ENCODE assay signal across 9 mouse cellular contexts in the genomic region with DNA sequence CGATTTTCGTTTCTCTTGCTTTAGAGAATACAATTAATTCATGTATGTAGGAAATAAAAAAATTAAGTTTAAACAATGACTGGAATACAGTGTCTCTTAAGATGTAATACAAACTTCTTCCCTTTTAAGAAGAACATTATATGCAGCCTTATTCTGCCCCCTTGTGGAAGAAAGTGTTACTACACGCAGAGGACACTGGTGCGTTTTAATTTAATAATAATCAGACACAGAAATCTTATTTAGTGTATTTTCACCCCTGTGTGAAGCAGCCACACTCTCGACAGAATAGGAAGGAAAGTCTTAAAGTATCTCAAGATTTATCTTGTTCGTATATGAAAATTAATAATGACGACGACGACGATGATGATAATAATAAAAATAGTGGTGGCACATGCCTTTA. TPM values are rescaled to one million over a fixed set of nuclear protein-coding genes. Genes with fewer than 3 reads are reported as not detected.
DNase-seq lines count a peak whose midpoint lies in the region; ATAC-seq lines count a peak whose summit lies in the region.
"Had no signal": no experiment of that assay in that cellular context is flagged by ENCODE, and none has a peak within 500 bp of the region (broad histone marks: within the 10 kb centered on the region; RNA-seq: fewer than 3 reads in every experiment).

No protein-coding gene starts in this region.

- no peaks in the 10 kb centered on the region for H3K36me3 ChIP-seq in kidney, embryonic 15.5 days
- H3K36me3 ChIP-seq: midbrain, embryonic 12.5 days had no signal

- no peaks in the 10 kb centered on the region for H3K9me3 ChIP-seq in kidney, embryonic 15.5 days (replicated peaks)
- H3K9me3 ChIP-seq: midbrain, embryonic 12.5 days had no signal

- no peaks in the 10 kb centered on the region for H3K27me3 ChIP-seq in kidney, embryonic 15.5 days
- H3K27me3 ChIP-seq: midbrain, embryonic 12.5 days had no signal

- peaks cover 44% of the 10 kb centered on the region for H3K4me1 ChIP-seq in kidney, embryonic 15.5 days

- no peak overlapping the region for H3K4me3 ChIP-seq in kidney, embryonic 15.5 days (replicated peaks)
- H3K4me3 ChIP-seq: midbrain, embryonic 12.5 days had no signal

- no peak overlapping the region for H3K4me2 ChIP-seq in kidney, embryonic 15.5 days
- H3K4me2 ChIP-seq: midbrain, embryonic 12.5 days had no signal

- intact Hi-C loops in left cerebral cortex, postnatal 25 days (cut with DNase I), result loop anchor here (1.0 to 10.0 kb wide), 4 partner anchors 153 to 470 kb away; no protein-coding TSS in a partner anchor

- H3K27ac ChIP-seq in kidney, embryonic 15.5 days, result no peak overlapping the region
- H3K27ac ChIP-seq: midbrain, embryonic 12.5 days had no signal

- no peak for ATAC-seq in kidney, embryonic 15.5 days (replicated peaks; ENCODE audit: low FRiP score)

- DNase-seq in kidney, adult 9 months, result peak; percentile 84
- peak; percentile 54 to 76 for DNase-seq in CD8-positive naive resting alpha-beta T cell, adult 2 months (ENCODE audit: low read depth in 2 of 2, low spot score in 2 of 2)
- peak; percentile 94 for DNase-seq in NIH3T3 (ENCODE audit: low read depth)
- DNase-seq in embryo, embryonic 11.5 days (ENCODE audit: low read depth, low spot score), result peak; percentile 55
- DNase-seq in left cerebral cortex, postnatal 25 days (ENCODE audit: low spot score in 2 of 2), result peak; percentile 74 to 81
- peak; percentile 51 for DNase-seq in right cerebral cortex, postnatal 4 days

- 29% methylated on average over 10 of the region's 10 CpGs for WGBS in kidney, embryonic 15.5 days

- no peak overlapping the region for H3K9ac ChIP-seq in kidney, embryonic 15.5 days
- H3K9ac ChIP-seq: midbrain, embryonic 12.5 days had no signal

RNA-seq across cellular contexts. Expression of a gene that starts 45.1 kb away (rescaled TPM):
- polyA plus RNA-seq in kidney, embryonic 15.5 days (2015; fragmentation: Nextera tagmentation; extraction: Ambion mirVana), result not detected in 2 replicates
- total RNA-seq in left cerebral cortex, postnatal 25 days (2021), result not detected
- total RNA-seq: gastrocnemius, postnatal 4 days had no signal
- polyA plus RNA-seq: midbrain, embryonic 12.5 days had no signal
